Mouse (Mus musculus): ENCODE measurements around the gene Zdhhc1. TPM values are rescaled to one million over a fixed set of nuclear protein-coding genes. Genes with fewer than 3 reads are reported as not detected.

Gene Zdhhc1
- polyA plus RNA-seq, 1 experiment from 2014 or later: 2.2 TPM

DNA sequence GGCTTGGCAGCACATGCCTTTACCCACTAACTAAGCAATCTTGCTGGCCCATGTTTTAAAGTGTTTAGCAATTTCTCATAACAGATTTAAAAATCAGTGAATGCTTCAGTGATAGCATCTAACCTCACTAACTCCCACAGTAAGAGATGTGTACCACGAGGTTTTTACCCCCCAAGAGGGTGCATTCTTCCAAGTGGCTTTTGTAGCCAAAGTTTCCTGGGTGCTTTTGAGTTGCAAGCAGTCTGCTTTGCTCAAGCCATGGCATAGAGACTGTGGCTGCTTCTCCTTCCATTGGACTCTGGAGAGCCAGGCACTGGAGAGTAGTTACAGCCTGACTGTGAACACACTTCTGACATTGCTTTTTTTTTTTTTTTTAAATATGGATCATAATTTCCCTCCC lies 7.4 kb downstream of the Zdhhc1 start:
- WGBS (ENCODE audit: insufficient replicate concordance): 9% methylated on average over 1 of the region's 1 CpGs
- Histone ChIP-seq H3K27me3 (ENCODE audit: control insufficient read depth, insufficient read depth, low read depth, low read length) (no peaks in the 10 kb centered on the region), H3K4me2 (ENCODE audit: low read depth, low read length) (no peak overlapping the region), H3K27ac (ENCODE audit: low read length) (no peak overlapping the region), H3K9me3 (replicated peaks; ENCODE audit: control insufficient read depth, low read length) (no peaks in the 10 kb centered on the region), H3K9ac (ENCODE audit: low read depth, low read length) (no peak overlapping the region), H3K36me3 (ENCODE audit: control insufficient read depth, insufficient read depth) (no peaks in the 10 kb centered on the region), H3K4me3 (ENCODE audit: low read depth, low read length) (no peak overlapping the region), H3K4me1 (ENCODE audit: control insufficient read depth, low read depth, low read length) (peaks cover 4% of the 10 kb centered on the region)
- no peak for ATAC-seq (ENCODE audit: low read depth)

DNA sequence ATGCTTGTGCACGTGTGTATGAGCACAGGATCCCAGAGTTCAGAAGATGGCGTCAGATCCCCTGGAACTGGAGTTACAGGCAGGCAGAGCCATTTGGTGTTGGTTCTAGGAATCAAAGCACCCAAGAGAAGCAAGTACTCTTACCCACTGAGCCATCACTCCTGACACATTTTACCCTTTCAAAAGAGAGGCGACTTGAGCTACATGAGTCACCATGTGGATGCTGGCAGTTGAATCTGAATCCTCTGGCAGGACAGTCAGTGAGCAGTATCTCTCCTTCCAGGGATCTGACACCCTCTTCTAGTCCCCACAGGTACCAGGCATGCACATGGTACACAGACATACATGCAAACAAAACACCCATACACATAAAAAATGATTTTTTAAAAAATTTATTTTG lies 8.6 kb downstream of the Zdhhc1 start:
- no peaks in the 10 kb centered on the region for H3K9me3 ChIP-seq (replicated peaks; ENCODE audit: control insufficient read depth, low read length)

DNA sequence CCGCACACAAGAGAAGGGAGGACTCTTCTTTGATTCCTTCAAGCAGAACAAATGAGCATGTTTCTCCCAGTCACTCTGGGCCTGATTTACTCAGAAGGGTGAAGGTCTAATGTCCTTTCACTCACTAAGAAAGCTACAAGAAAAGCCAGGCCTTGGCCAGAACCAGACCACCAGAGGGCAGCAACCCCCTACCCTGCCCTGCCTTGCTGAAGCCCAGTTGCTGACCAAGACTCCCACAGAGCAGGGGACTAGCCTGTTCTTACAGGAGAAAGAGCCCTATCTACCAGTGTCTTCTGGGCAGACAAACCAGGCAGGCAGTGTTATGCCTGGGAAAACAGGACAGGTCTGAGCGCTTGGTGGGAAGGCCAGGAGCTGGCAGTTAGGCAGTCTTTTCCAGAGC lies 12.3 kb downstream of the Zdhhc1 start:
- Histone ChIP-seq H3K9me3 (replicated peaks; ENCODE audit: control insufficient read depth, low read length) (no peaks in the 10 kb centered on the region), H3K4me1 (ENCODE audit: control insufficient read depth, low read depth, low read length) (no peaks in the 10 kb centered on the region), H3K27me3 (ENCODE audit: control insufficient read depth, insufficient read depth, low read depth, low read length) (no peaks in the 10 kb centered on the region), H3K4me2 (ENCODE audit: low read depth, low read length) (no peak overlapping the region), H3K9ac (ENCODE audit: low read depth, low read length) (no peak overlapping the region), H3K27ac (ENCODE audit: low read length) (no peak overlapping the region), H3K4me3 (ENCODE audit: low read depth, low read length) (no peak overlapping the region), H3K36me3 (ENCODE audit: control insufficient read depth, insufficient read depth) (no peaks in the 10 kb centered on the region)
- WGBS (ENCODE audit: insufficient replicate concordance): 63% methylated on average over 2 of the region's 2 CpGs
- no peak for ATAC-seq (ENCODE audit: low read depth)

More for the DNA sequence above, 8.6 kb downstream of the Zdhhc1 start:
- Histone ChIP-seq H3K27me3 (ENCODE audit: control insufficient read depth, insufficient read depth, low read depth, low read length) (no peaks in the 10 kb centered on the region), H3K4me3 (ENCODE audit: low read depth, low read length) (no peak overlapping the region), H3K4me1 (ENCODE audit: control insufficient read depth, low read depth, low read length) (peaks cover 4% of the 10 kb centered on the region), H3K27ac (ENCODE audit: low read length) (no peak overlapping the region), H3K4me2 (ENCODE audit: low read depth, low read length) (no peak overlapping the region), H3K9ac (ENCODE audit: low read depth, low read length) (no peak overlapping the region), H3K36me3 (ENCODE audit: control insufficient read depth, insufficient read depth) (no peaks in the 10 kb centered on the region)
- 64% methylated on average over 3 of the region's 3 CpGs for WGBS (ENCODE audit: insufficient replicate concordance)
- no peak for ATAC-seq (ENCODE audit: low read depth)

DNA sequence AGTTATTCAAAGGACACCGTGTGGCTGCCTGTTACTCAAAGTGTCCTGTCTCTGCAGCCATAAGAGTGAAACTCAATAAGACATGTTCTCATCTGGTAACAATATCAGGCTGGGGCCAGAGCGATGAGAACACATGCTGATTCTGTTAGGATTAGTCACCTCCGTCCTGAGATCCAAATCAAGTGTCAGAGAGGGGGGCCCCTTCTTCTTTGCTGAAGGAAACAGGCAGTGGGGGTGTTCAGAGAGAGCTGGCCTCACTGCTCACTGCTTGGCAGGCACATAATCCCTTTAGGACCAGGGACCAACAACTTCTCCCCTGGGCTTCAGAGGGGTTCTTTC lies 12.7 kb downstream of the Zdhhc1 start:
- no peaks in the 10 kb centered on the region for H3K36me3 ChIP-seq (ENCODE audit: control insufficient read depth, insufficient read depth)
- H3K9me3 ChIP-seq (replicated peaks; ENCODE audit: control insufficient read depth, low read length): no peaks in the 10 kb centered on the region
- no peak overlapping the region for H3K4me3 ChIP-seq (ENCODE audit: low read depth, low read length)
- 65% methylated on average over 3 of the region's 3 CpGs for WGBS (ENCODE audit: insufficient replicate concordance)
- H3K27me3 ChIP-seq (ENCODE audit: control insufficient read depth, insufficient read depth, low read depth, low read length): no peaks in the 10 kb centered on the region
- H3K4me2 ChIP-seq (ENCODE audit: low read depth, low read length): no peak overlapping the region
- ATAC-seq (ENCODE audit: low read depth): no peak
- H3K9ac ChIP-seq (ENCODE audit: low read depth, low read length): no peak overlapping the region
- no peak overlapping the region for H3K27ac ChIP-seq (ENCODE audit: low read length)
- no peaks in the 10 kb centered on the region for H3K4me1 ChIP-seq (ENCODE audit: control insufficient read depth, low read depth, low read length)

DNA sequence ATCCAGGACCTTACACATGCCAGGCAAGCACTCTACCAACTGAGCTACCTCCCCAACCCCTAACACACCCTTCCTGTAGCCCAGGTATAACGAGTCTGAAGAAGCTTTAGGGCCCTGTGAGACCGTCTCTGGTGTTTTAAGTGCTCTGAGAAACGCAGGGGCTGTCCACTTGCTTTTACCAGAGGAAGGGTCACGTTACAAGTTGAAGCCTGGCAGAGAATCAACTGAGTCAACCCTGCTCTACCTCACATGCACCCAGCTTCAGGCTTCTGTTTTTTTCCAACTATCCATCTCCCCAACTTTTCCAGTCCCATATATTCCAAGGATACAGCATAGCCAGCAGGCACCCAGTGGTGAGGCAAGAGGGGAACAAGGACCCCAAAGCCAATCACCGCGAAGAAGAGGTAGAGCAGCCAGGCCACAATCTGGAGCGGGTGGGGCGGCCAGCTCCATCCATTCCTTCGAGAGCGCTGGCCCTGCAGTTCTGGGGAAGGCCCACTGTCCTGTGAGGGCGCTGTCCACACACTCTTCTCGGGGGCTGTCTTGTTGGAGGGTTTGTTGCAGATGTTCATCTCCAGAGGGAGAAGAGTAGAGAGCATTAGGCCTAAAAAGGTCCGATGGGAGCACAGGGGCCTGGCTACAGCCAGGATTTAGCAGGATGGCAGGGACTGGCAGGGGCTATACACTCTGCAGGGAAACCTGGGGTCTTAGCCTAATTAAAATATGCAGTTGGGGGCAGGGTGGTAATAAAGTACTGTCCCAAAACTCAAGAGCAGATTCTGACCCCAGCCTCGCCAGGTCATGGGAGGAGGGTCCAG lies 13.3 kb downstream of the Zdhhc1 start:
- H3K9me3 ChIP-seq (replicated peaks; ENCODE audit: control insufficient read depth, low read length): no peaks in the 10 kb centered on the region
- H3K4me3 ChIP-seq (ENCODE audit: low read depth, low read length): no peak overlapping the region
- H3K9ac ChIP-seq (ENCODE audit: low read depth, low read length): no peak overlapping the region
- no peak for ATAC-seq (ENCODE audit: low read depth)
- H3K27me3 ChIP-seq (ENCODE audit: control insufficient read depth, insufficient read depth, low read depth, low read length): no peaks in the 10 kb centered on the region
- H3K36me3 ChIP-seq (ENCODE audit: control insufficient read depth, insufficient read depth): no peaks in the 10 kb centered on the region
- no peaks in the 10 kb centered on the region for H3K4me1 ChIP-seq (ENCODE audit: control insufficient read depth, low read depth, low read length)
- WGBS (ENCODE audit: insufficient replicate concordance): 52% methylated on average over 14 of the region's 14 CpGs
- H3K27ac ChIP-seq (ENCODE audit: low read length): no peak overlapping the region
- H3K4me2 ChIP-seq (ENCODE audit: low read depth, low read length): no peak overlapping the region

DNA sequence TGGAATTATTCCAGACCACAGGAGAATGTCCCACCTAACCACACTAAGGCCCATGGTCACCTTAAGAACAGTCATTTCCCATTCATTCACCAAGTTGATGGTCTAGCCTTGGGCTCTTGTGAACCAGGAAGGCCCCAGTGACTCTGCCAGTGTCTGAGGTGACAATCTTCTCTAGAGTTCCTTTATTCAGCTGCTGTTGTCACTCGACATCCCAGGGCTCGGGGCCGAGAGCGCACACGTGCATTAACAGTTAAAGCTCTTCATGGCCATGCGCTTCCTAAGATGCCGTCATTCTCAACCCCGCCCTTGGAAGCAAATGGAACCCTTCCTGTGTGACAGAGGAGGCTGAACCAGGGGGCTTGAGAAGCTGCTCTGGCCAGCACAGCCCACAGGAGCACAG lies 14.6 kb downstream of the Zdhhc1 start:
- ATAC-seq (ENCODE audit: low read depth): no peak
- Histone ChIP-seq H3K9me3 (replicated peaks; ENCODE audit: control insufficient read depth, low read length) (no peaks in the 10 kb centered on the region), H3K9ac (ENCODE audit: low read depth, low read length) (no peak overlapping the region), H3K27ac (ENCODE audit: low read length) (no peak overlapping the region), H3K4me1 (ENCODE audit: control insufficient read depth, low read depth, low read length) (no peaks in the 10 kb centered on the region), H3K4me3 (ENCODE audit: low read depth, low read length) (no peak overlapping the region), H3K4me2 (ENCODE audit: low read depth, low read length) (no peak overlapping the region), H3K36me3 (ENCODE audit: control insufficient read depth, insufficient read depth) (no peaks in the 10 kb centered on the region), H3K27me3 (ENCODE audit: control insufficient read depth, insufficient read depth, low read depth, low read length) (no peaks in the 10 kb centered on the region)
- 76% methylated on average over 8 of the region's 8 CpGs for WGBS (ENCODE audit: insufficient replicate concordance)

DNA sequence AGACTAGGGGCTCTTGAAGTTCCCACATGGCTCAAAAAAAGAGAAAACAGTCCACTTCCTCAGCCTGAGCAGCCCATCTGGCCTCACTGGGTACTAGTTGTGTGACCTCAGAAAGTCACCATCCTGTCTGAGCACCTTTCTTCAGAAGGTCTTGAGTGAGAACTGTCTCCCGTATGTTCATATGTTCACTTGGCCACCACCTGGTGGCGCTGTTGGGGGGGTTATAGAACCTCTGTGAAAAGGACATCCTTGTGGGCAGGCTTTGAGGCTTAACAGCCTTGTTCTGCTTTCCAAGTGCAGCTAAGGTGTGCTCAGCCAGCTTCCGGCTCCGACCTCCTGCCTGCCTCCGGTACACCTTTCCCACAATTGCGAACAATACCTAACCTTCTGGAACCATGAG lies 15.2 kb downstream of the Zdhhc1 start:
- no peaks in the 10 kb centered on the region for H3K9me3 ChIP-seq (replicated peaks; ENCODE audit: control insufficient read depth, low read length)

DNA sequence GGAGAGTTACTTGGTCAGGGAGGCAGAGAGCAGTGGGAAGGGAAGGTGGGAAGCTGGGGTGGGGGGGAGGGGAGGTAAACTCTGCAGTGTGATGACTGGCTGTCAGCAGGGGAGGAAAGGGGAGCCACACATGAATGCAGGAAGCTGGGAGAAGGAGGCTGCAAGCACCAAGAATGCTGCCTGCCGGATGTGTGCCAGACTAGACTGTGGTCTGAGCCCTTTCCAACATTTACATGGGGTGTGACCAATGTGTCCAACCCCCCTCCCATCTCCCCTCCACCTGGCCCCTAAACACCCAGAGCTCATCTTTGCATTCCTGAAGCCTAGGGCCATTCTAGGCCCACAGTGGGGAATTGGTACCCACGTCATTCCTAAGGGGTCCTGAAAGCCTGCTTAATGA lies 15.7 kb downstream of the Zdhhc1 start:
- Histone ChIP-seq H3K4me2 (ENCODE audit: low read depth, low read length) (no peak overlapping the region), H3K36me3 (ENCODE audit: control insufficient read depth, insufficient read depth) (no peaks in the 10 kb centered on the region), H3K27me3 (ENCODE audit: control insufficient read depth, insufficient read depth, low read depth, low read length) (no peaks in the 10 kb centered on the region), H3K4me3 (ENCODE audit: low read depth, low read length) (no peak overlapping the region), H3K27ac (ENCODE audit: low read length) (no peak overlapping the region), H3K9ac (ENCODE audit: low read depth, low read length) (no peak overlapping the region), H3K9me3 (replicated peaks; ENCODE audit: control insufficient read depth, low read length) (no peaks in the 10 kb centered on the region), H3K4me1 (ENCODE audit: control insufficient read depth, low read depth, low read length) (no peaks in the 10 kb centered on the region)
- ATAC-seq (ENCODE audit: low read depth): no peak
- 42% methylated on average over 2 of the region's 2 CpGs for WGBS (ENCODE audit: insufficient replicate concordance)

More for the DNA sequence above, 15.2 kb downstream of the Zdhhc1 start:
- H3K9ac ChIP-seq (ENCODE audit: low read depth, low read length): no peak overlapping the region
- no peaks in the 10 kb centered on the region for H3K36me3 ChIP-seq (ENCODE audit: control insufficient read depth, insufficient read depth)
- ATAC-seq (ENCODE audit: low read depth): no peak
- no peak overlapping the region for H3K27ac ChIP-seq (ENCODE audit: low read length)
- no peaks in the 10 kb centered on the region for H3K4me1 ChIP-seq (ENCODE audit: control insufficient read depth, low read depth, low read length)
- H3K27me3 ChIP-seq (ENCODE audit: control insufficient read depth, insufficient read depth, low read depth, low read length): no peaks in the 10 kb centered on the region
- WGBS (ENCODE audit: insufficient replicate concordance): 64% methylated on average over 6 of the region's 6 CpGs
- H3K4me3 ChIP-seq (ENCODE audit: low read depth, low read length): no peak overlapping the region
- no peak overlapping the region for H3K4me2 ChIP-seq (ENCODE audit: low read depth, low read length)

DNA sequence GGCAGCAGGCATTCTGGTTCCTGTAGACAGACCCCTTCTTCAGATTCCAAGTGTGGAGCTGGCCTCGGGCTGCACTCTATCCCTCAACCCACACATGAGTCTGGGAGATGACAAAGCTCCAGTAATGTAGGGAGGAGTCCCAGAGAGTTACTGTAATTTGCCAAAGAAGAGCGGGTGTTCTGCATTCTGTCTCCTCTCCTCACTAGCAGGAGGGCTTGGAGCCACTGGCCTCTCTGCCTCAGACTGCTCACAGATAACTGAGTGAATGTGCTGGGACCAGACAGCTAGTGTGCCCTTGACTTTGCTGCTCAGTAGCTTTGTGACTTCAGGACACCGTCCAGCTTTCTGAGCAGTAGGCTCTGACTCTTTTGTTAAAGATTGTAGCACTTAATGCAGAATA lies 18.9 kb downstream of the Zdhhc1 start:
- Histone ChIP-seq H3K9ac (ENCODE audit: low read depth, low read length) (no peak overlapping the region), H3K4me3 (ENCODE audit: low read depth, low read length) (no peak overlapping the region), H3K27ac (ENCODE audit: low read length) (no peak overlapping the region), H3K27me3 (ENCODE audit: control insufficient read depth, insufficient read depth, low read depth, low read length) (peaks cover 17% of the 10 kb centered on the region), H3K4me1 (ENCODE audit: control insufficient read depth, low read depth, low read length) (no peaks in the 10 kb centered on the region; the same call in 1 of the 2 replicates), H3K4me2 (ENCODE audit: low read depth, low read length) (no peak overlapping the region), H3K36me3 (ENCODE audit: control insufficient read depth, insufficient read depth) (no peaks in the 10 kb centered on the region), H3K9me3 (replicated peaks; ENCODE audit: control insufficient read depth, low read length) (no peaks in the 10 kb centered on the region)
- no peak for ATAC-seq (ENCODE audit: low read depth)
- 62% methylated on average over 3 of the region's 3 CpGs for WGBS (ENCODE audit: insufficient replicate concordance)
